Comparison of ENCODE assay signal across 1 mouse cellular context in genomic region chr16:11064742-11065141, GRCm38 (mm10).
TF ChIP-seq lines count a peak whose summit lies in the region.

No protein-coding gene starts in this region.

TF ChIP-seq in CH12.LX, 34 proteins besides CTCF, POLR2A, EP300 and RAD21 (continued from another document):
- TF ChIP-seq TCF12 (IDR thresholded peaks at IDR 0.05; ENCODE audit: low read depth, low read length), result no peak
- TF ChIP-seq CHD1 (IDR thresholded peaks at IDR 0.05; ENCODE audit: low read depth, low read length), result no peak
